Mouse (Mus musculus): ENCODE data around the gene Ppm1k. TPM values are rescaled to one million over a fixed set of nuclear protein-coding genes. Genes with fewer than 3 reads are reported as not detected.

Gene Ppm1k
- total and polyA plus RNA-seq, 3 experiments, result 1.3 to 1.5 TPM; not detected in 1

GRCm38 (mm10) chr6:57526933-57527332 lies 8.3 kb downstream of the Ppm1k start:
- no peaks in the 10 kb centered on the region for H3K9me3 ChIP-seq (replicated peaks; ENCODE audit: insufficient read depth, low read length)
- H3K79me2 ChIP-seq (ENCODE audit: control insufficient read depth, insufficient read depth, low read length, poor library complexity), result no peaks in the 10 kb centered on the region
- no peak overlapping the region for H3K4me3 ChIP-seq (ENCODE audit: control insufficient read depth in 1 of 2, insufficient read depth in 1 of 2, low read depth in 2 of 2, low read length in 2 of 2)
- TF ChIP-seq MAZ (IDR thresholded peaks at IDR 0.05; ENCODE audit: low read depth, low read length), result no peak
- TF ChIP-seq MEF2A (IDR thresholded peaks at IDR 0.05; ENCODE audit: extremely low read depth, insufficient replicate concordance, low read depth, low read length, poor library complexity, severe bottlenecking), result no peak
- no peak for TF ChIP-seq ZNF384 (IDR thresholded peaks at IDR 0.05; ENCODE audit: low read depth, low read length)
- TF ChIP-seq MYC (IDR thresholded peaks at IDR 0.05; ENCODE audit: low read depth, low read length), result no peak
- TF ChIP-seq ELF1 (IDR thresholded peaks at IDR 0.05; ENCODE audit: low read depth, low read length), result no peak
- TF ChIP-seq HCFC1 (IDR thresholded peaks at IDR 0.05; ENCODE audit: low read depth, low read length), result no peak
- TF ChIP-seq JUND (IDR thresholded peaks at IDR 0.05; ENCODE audit: low read depth, low read length), result no peak
- no peak for DNase-seq (ENCODE audit: low read depth, low spot score)
- H3K27ac ChIP-seq (ENCODE audit: control insufficient read depth, low read depth, low read length), result no peak overlapping the region
- H3K36me3 ChIP-seq (ENCODE audit: control insufficient read depth in 1 of 2, insufficient read depth in 2 of 2, low read length in 2 of 2), result peaks cover 0 to 15% of the 10 kb centered on the region in 2 experiments; a peak in 2 of 4 replicates
- H3K27me3 ChIP-seq (ENCODE audit: control insufficient read depth in 1 of 2, insufficient read depth in 2 of 2, low read length in 2 of 2), result no peaks in the 10 kb centered on the region
- peaks cover 4 to 6% of the 10 kb centered on the region in 2 experiments; a peak in 3 of 4 replicates for H3K4me1 ChIP-seq (ENCODE audit: control insufficient read depth in 1 of 2, insufficient read depth in 2 of 2, low read length in 2 of 2)
- no peak overlapping the region for H3K9ac ChIP-seq (ENCODE audit: control insufficient read depth, low read depth, low read length, poor library complexity, severe bottlenecking)

- H3K79me2 ChIP-seq (ENCODE audit: control insufficient read depth, insufficient read depth, low read length, poor library complexity), result no peaks in the 10 kb centered on the region
- DNase-seq (ENCODE audit: low read depth, low spot score), result no peak
- H3K4me3 ChIP-seq (ENCODE audit: control insufficient read depth in 1 of 2, insufficient read depth in 1 of 2, low read depth in 2 of 2, low read length in 2 of 2), result no peak overlapping the region
- no peak overlapping the region for H3K9ac ChIP-seq (ENCODE audit: control insufficient read depth, low read depth, low read length, poor library complexity, severe bottlenecking)
- H3K4me1 ChIP-seq (ENCODE audit: control insufficient read depth in 1 of 2, insufficient read depth in 2 of 2, low read length in 2 of 2), result no peaks in the 10 kb centered on the region
- no peak overlapping the region for H3K27ac ChIP-seq (ENCODE audit: control insufficient read depth, low read depth, low read length)
- no peak for TF ChIP-seq RAD21 (IDR thresholded peaks at IDR 0.05; ENCODE audit: low read depth, low read length)
- TF ChIP-seq NRF1 (IDR thresholded peaks at IDR 0.05; ENCODE audit: insufficient read depth, low read depth, low read length, poor library complexity, severe bottlenecking), result no peak
- TF ChIP-seq TAL1 (IDR thresholded peaks at IDR 0.05; ENCODE audit: low read length), result no peak
- no peak for TF ChIP-seq ETS1 (IDR thresholded peaks at IDR 0.05; ENCODE audit: low read depth, low read length)
- no peak for TF ChIP-seq SIN3A (IDR thresholded peaks at IDR 0.05; ENCODE audit: low read length)
- H3K36me3 ChIP-seq (ENCODE audit: control insufficient read depth in 1 of 2, insufficient read depth in 2 of 2, low read length in 2 of 2), result no peaks in the 10 kb centered on the region
- no peaks in the 10 kb centered on the region for H3K27me3 ChIP-seq (ENCODE audit: control insufficient read depth in 1 of 2, insufficient read depth in 2 of 2, low read length in 2 of 2)
- no peaks in the 10 kb centered on the region for H3K9me3 ChIP-seq (replicated peaks; ENCODE audit: insufficient read depth, low read length)
Measured at GRCm38 (mm10) chr6:57524742-57525141, 10.5 kb downstream of the Ppm1k start.

- no peaks in the 10 kb centered on the region for H3K27me3 ChIP-seq (ENCODE audit: control insufficient read depth in 1 of 2, insufficient read depth in 2 of 2, low read length in 2 of 2)
- no peak for TF ChIP-seq ELF1 (IDR thresholded peaks at IDR 0.05; ENCODE audit: low read depth, low read length)
- TF ChIP-seq TCF12 (IDR thresholded peaks at IDR 0.05; ENCODE audit: low read depth, low read length), result no peak
- TF ChIP-seq MAFK (IDR thresholded peaks at IDR 0.05; ENCODE audit: borderline replicate concordance, low read depth, low read length), result no peak
- no peak for TF ChIP-seq GATA1 (IDR thresholded peaks at IDR 0.05; ENCODE audit: low read depth, low read length)
- no peak for TF ChIP-seq ETS1 (IDR thresholded peaks at IDR 0.05; ENCODE audit: low read depth, low read length)
- no peak for TF ChIP-seq RCOR1 (IDR thresholded peaks at IDR 0.05; ENCODE audit: low read depth, low read length)
- TF ChIP-seq ZNF384 (IDR thresholded peaks at IDR 0.05; ENCODE audit: low read depth, low read length), result no peak
- TF ChIP-seq EP300 (IDR thresholded peaks at IDR 0.05; ENCODE audit: low read depth in 1 of 2, low read length in 2 of 2), result no peak
- no peak for TF ChIP-seq POLR2AphosphoS2 (IDR thresholded peaks at IDR 0.05; ENCODE audit: low read length)
- no peak for TF ChIP-seq MXI1 (IDR thresholded peaks at IDR 0.05; ENCODE audit: low read depth, low read length)
- no peak for TF ChIP-seq MEF2A (IDR thresholded peaks at IDR 0.05; ENCODE audit: extremely low read depth, insufficient replicate concordance, low read depth, low read length, poor library complexity, severe bottlenecking)
- TF ChIP-seq MYB (IDR thresholded peaks at IDR 0.05; ENCODE audit: low read depth, low read length), result no peak
- no peaks in the 10 kb centered on the region for H3K79me2 ChIP-seq (ENCODE audit: control insufficient read depth, insufficient read depth, low read length, poor library complexity)
- no peak overlapping the region for H3K4me3 ChIP-seq (ENCODE audit: control insufficient read depth in 1 of 2, insufficient read depth in 1 of 2, low read depth in 2 of 2, low read length in 2 of 2)
- no peaks in the 10 kb centered on the region for H3K4me1 ChIP-seq (ENCODE audit: control insufficient read depth in 1 of 2, insufficient read depth in 2 of 2, low read length in 2 of 2)
- DNase-seq (ENCODE audit: low read depth, low spot score), result no peak
- H3K9ac ChIP-seq (ENCODE audit: control insufficient read depth, low read depth, low read length, poor library complexity, severe bottlenecking), result no peak overlapping the region
- no peaks in the 10 kb centered on the region for H3K36me3 ChIP-seq (ENCODE audit: control insufficient read depth in 1 of 2, insufficient read depth in 2 of 2, low read length in 2 of 2)
- no peaks in the 10 kb centered on the region for H3K9me3 ChIP-seq (replicated peaks; ENCODE audit: insufficient read depth, low read length)
- no peak overlapping the region for H3K27ac ChIP-seq (ENCODE audit: control insufficient read depth, low read depth, low read length)
Measured at GRCm38 (mm10) chr6:57520749-57521652, 14.3 kb downstream of the Ppm1k start.
